19 mouse cellular contexts compared by ENCODE assay signal in the genomic region with DNA sequence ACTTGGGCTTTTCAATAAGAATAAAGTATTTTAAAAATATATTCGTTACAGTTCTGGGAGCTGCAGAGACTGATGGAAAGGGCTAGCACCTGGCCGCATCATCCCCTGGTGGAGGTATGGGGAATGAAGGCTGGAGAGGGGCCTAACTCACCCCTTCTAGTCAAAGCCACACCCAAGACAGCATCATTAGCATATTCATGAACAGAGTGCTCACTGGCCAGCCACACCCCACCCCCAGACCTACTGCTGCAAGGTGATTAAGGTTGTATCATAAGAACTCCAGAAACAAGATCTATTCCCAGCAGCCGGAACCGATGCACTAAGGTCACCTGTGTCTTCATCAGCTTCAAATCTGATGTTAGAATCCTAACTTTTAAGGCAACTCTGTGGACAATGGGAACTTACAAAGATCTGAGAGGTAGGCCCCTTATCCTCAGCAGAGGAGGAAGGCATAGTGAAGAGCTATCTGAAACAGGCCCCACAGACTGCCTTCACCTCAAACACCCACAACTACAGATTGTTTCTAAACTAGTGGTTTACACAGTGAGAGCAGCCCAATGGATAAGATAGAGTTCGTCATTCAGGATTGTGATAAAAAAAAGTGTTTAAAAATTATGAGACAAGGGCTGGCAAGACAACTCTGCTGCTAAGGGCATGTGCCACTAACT.
A peak's percentile ranks its signal among the peaks of the same experiment; 100 is the strongest.
DNase-seq lines count a peak whose midpoint lies in the region; ATAC-seq and TF ChIP-seq lines count a peak whose summit lies in the region.
"Had no signal": no experiment of that assay in that cellular context is flagged by ENCODE, and none has a peak within 500 bp of the region (broad histone marks: within the 10 kb centered on the region; RNA-seq: fewer than 3 reads in every experiment).

No protein-coding gene starts in this region.

- no peak overlapping the region for H3K4me3 ChIP-seq in cerebellum, adult 2 months (replicated peaks; ENCODE audit: insufficient read depth, low read depth, low read length)
- H3K4me3 ChIP-seq in liver, embryonic 11.5 days (ENCODE audit: low read depth, low read length): no peak overlapping the region
- H3K4me3 ChIP-seq: embryonic facial prominence, embryonic 10.5 days; forebrain, embryonic 13.5 days; heart, embryonic 15.5 days had no signal

- H3K27ac ChIP-seq in cerebellum, adult 2 months (ENCODE audit: insufficient read depth, low read length): peak overlapping the region; percentile 66; the same call in 1 of the 2 replicates
- H3K27ac ChIP-seq in liver, embryonic 11.5 days (ENCODE audit: low read depth, low read length): no peak overlapping the region
- H3K27ac ChIP-seq: embryonic facial prominence, embryonic 10.5 days; forebrain, embryonic 13.5 days had no signal

- H3K9ac ChIP-seq in liver, embryonic 11.5 days (ENCODE audit: low read depth, low read length): no peak overlapping the region
- H3K9ac ChIP-seq: forebrain, embryonic 13.5 days; heart, embryonic 15.5 days had no signal

- no peaks in the 10 kb centered on the region; the same call in 1 of the 2 replicates for H3K9me3 ChIP-seq in liver, embryonic 11.5 days (ENCODE audit: control insufficient read depth, low read length)
- H3K9me3 ChIP-seq: embryonic facial prominence, embryonic 10.5 days; forebrain, embryonic 13.5 days; heart, embryonic 15.5 days had no signal

- no peak for TF ChIP-seq POLR2A in cerebellum, adult 2 months (IDR thresholded peaks at IDR 0.05; ENCODE audit: borderline replicate concordance, insufficient read depth, low read length)

- peaks cover 68% of the 10 kb centered on the region for H3K4me1 ChIP-seq in cerebellum, adult 2 months (ENCODE audit: control insufficient read depth, insufficient read depth, low read length)
- H3K4me1 ChIP-seq in liver, embryonic 11.5 days (replicated peaks; ENCODE audit: control insufficient read depth, insufficient read depth, low read length): peaks cover 56% of the 10 kb centered on the region

- 80% methylated on average over 5 of the region's 5 CpGs for WGBS in cerebellum, adult 2 months
- 58% methylated on average over 5 of the region's 5 CpGs for WGBS in liver, embryonic 11.5 days

- no peaks in the 10 kb centered on the region for H3K27me3 ChIP-seq in cerebellum, adult 2 months (ENCODE audit: control insufficient read depth, insufficient read depth, low read length)
- no peaks in the 10 kb centered on the region for H3K27me3 ChIP-seq in liver, embryonic 11.5 days (replicated peaks; ENCODE audit: control insufficient read depth, insufficient read depth, low read length)
- H3K27me3 ChIP-seq: forebrain, embryonic 13.5 days; heart, embryonic 15.5 days had no signal

- TF ChIP-seq CTCF in cerebellum, adult 2 months (IDR thresholded peaks at IDR 0.05; ENCODE audit: borderline replicate concordance, insufficient read depth, low read depth, low read length): no peak

- ATAC-seq in liver, embryonic 11.5 days (replicated peaks; ENCODE audit: low FRiP score): peak; percentile 73
- peak; percentile 15 for ATAC-seq in megakaryocyte progenitor cell, adult 5-6 weeks (replicated peaks; ENCODE audit: poor library complexity)
- ATAC-seq: forebrain, embryonic 13.5 days had no signal

- no peaks in the 10 kb centered on the region for H3K36me3 ChIP-seq in liver, embryonic 11.5 days (ENCODE audit: control insufficient read depth, insufficient read depth, low read length)
- H3K36me3 ChIP-seq: embryonic facial prominence, embryonic 10.5 days; heart, embryonic 15.5 days had no signal

- no peak for DNase-seq in cerebellum, adult 2 months
- no peak for DNase-seq in cerebellum, postnatal 14 days
- peak; percentile 36 for DNase-seq in WW6 (ENCODE audit: low read depth, low spot score)
- DNase-seq in liver, embryonic 11.5 days (ENCODE audit: low spot score): no peak
- DNase-seq in kidney, adult 8-10 months: no peak
- no peak for DNase-seq in adrenal gland, postnatal 14 days
- DNase-seq in kidney, adult 9 months: no peak
- DNase-seq: adrenal gland, postnatal 10 days; gastrocnemius, postnatal 25 days; kidney, postnatal 4 days; lung, adult 2 months; lung, postnatal 4 days; retina, postnatal 1 day; right cerebral cortex, postnatal 4 days had no signal

- no peak overlapping the region for H3K4me2 ChIP-seq in liver, embryonic 11.5 days
- H3K4me2 ChIP-seq: forebrain, embryonic 13.5 days; heart, embryonic 15.5 days; midbrain, embryonic 11.5 days had no signal
